Mouse (Mus musculus) hematopoietic stem cell, adult 5-6 weeks (primary cell): ENCODE measurements at regions not wholly inside any gene's neighbourhood (a gene's known extent, or its start where the extent isn't known, plus 50 kb on each side); places are given as distances from the start of the nearest gene placed in this dataset.

Experiments used
- ATAC-seq, 2 experiments: fragments of 125-278 bp in 1 of 2; replicated peaks in 1 of 2; 2 replicates each; pipeline ENCODE4 v1.8.0; 2016 to 2017; ENCODE audit warnings: inconsistent platforms in 2 of 2, mild to moderate bottlenecking in 2 of 2, moderate number of reproducible peaks in 2 of 2, low read depth in 1 of 2, moderate TSS enrichment in 1 of 2; ENCODE audit not compliant: low FRiP score in 2 of 2, poor library complexity in 2 of 2, severe bottlenecking in 2 of 2, insufficient read depth in 1 of 2, low TSS enrichment in 1 of 2

- no peak for ATAC-seq
Measured at GRCm38 (mm10) chr1:119322279-119322995, 99.6 kb downstream of the Inhbb start.

- ATAC-seq = no peak
Measured at GRCm38 (mm10) chr1:119321799-119322198, 100.2 kb downstream of the Inhbb start.

- ATAC-seq = no peak
Measured at GRCm38 (mm10) chr1:119317006-119317405, 105.0 kb downstream of the Inhbb start.

GRCm38 (mm10) chr1:119308719-119309365, 113.2 kb downstream of the Inhbb start:
- no peak for ATAC-seq

- ATAC-seq = no peak
Measured at GRCm38 (mm10) chr1:119305315-119305976, 116.6 kb downstream of the Inhbb start.

- no peak for ATAC-seq
Measured at GRCm38 (mm10) chr1:119304470-119304980, 117.5 kb downstream of the Inhbb start.

GRCm38 (mm10) chr1:119302349-119302995, 119.6 kb downstream of the Inhbb start:
- ATAC-seq = no peak

- ATAC-seq = no peak
Measured at GRCm38 (mm10) chr1:119301931-119302330, 120.1 kb downstream of the Inhbb start.

- ATAC-seq = no peak
Measured at GRCm38 (mm10) chr1:119301258-119301657, 120.8 kb downstream of the Inhbb start.

GRCm38 (mm10) chr1:119299842-119300752, 122.0 kb downstream of the Inhbb start:
- ATAC-seq = no peak

- no peak for ATAC-seq
Measured at GRCm38 (mm10) chr1:119298696-119299230, 123.3 kb downstream of the Inhbb start.

GRCm38 (mm10) chr1:119295121-119295520, 126.9 kb downstream of the Inhbb start:
- ATAC-seq = no peak

GRCm38 (mm10) chr1:119293839-119294238, 128.2 kb downstream of the Inhbb start:
- ATAC-seq = no peak

- no peak for ATAC-seq
Measured at GRCm38 (mm10) chr1:119292216-119292615, 129.8 kb downstream of the Inhbb start.

- no peak for ATAC-seq
Measured at GRCm38 (mm10) chr1:119290165-119290916, 131.7 kb downstream of the Inhbb start.

- ATAC-seq = no peak
Measured at GRCm38 (mm10) chr1:119289516-119290164, 132.4 kb downstream of the Inhbb start.
